Mouse (Mus musculus) liver, embryonic 13.5 days (tissue): ENCODE data around the gene Myo1b. TPM values are rescaled to one million over a fixed set of nuclear protein-coding genes. Genes with fewer than 3 reads are reported as not detected.

Source experiments
- ATAC-seq: fragments of 200-750 bp; cut with Nextera tagmentation; 2 replicates; pipeline ENCODE4 v1.8.0; 2017; ENCODE audit warnings: low read depth, mild to moderate bottlenecking, moderate number of reproducible peaks, moderate library complexity
- DNase-seq: peaks from one replicate; pipeline ENCODE4 v3.0.0; 2022
- H3K27ac ChIP-seq: fragments of 300-500 bp; sonication (generic); 2 replicates; pipeline ENCODE4 v1.5.1; 2015; ENCODE audit warnings: moderate library complexity, mild to moderate bottlenecking, inconsistent platforms
- H3K27me3 ChIP-seq: fragments of 300-500 bp; sonication (generic); 2 replicates; pipeline ENCODE4 v1.6.1; 2015; ENCODE audit warnings: mild to moderate bottlenecking, inconsistent platforms
- H3K36me3 ChIP-seq: fragments of 300-500 bp; sonication (generic); 2 replicates; pipeline ENCODE4 v1.6.1; 2015; ENCODE audit warnings: mild to moderate bottlenecking, inconsistent platforms
- H3K4me1 ChIP-seq: fragments of 300-500 bp; sonication (generic); replicated peaks from 2 replicates; pipeline ENCODE4 v1.6.1; 2015; ENCODE audit warnings: inconsistent platforms
- H3K4me2 ChIP-seq: fragments of 300-500 bp; sonication (generic); 2 replicates; pipeline ENCODE4 v1.6.1; 2015; ENCODE audit warnings: inconsistent platforms, mild to moderate bottlenecking, moderate library complexity
- H3K4me3 ChIP-seq: fragments of 300-500 bp; sonication (generic); replicated peaks from 2 replicates; pipeline ENCODE4 v1.5.1; 2015; ENCODE audit warnings: mild to moderate bottlenecking, inconsistent platforms
- H3K9ac ChIP-seq: fragments of 300-500 bp; sonication (generic); 2 replicates; pipeline ENCODE4 v1.6.1; 2015; ENCODE audit warnings: mild to moderate bottlenecking, inconsistent platforms
- H3K9me3 ChIP-seq: fragments of 300-500 bp; sonication (generic); replicated peaks from 2 replicates; pipeline ENCODE4 v1.6.1; 2016; ENCODE audit warnings: inconsistent platforms
- WGBS: fragments of 180-500 bp; shearing (Covaris S2); methylation state at CpG from one replicate; pipeline ENCODE4 v1.1.7; 2015; ENCODE audit not compliant: insufficient replicate concordance; 5-methylcytosine and 5-hydroxymethylcytosine counted together
- polyA plus RNA-seq: library from polyadenylated mRNA; unstranded; fragments of >200 nt; fragmentation: Nextera tagmentation; extraction: Ambion mirVana; gene quantifications from 2 replicates; pipeline ENCODE4 v1.2.1, GENCODE M21; 2015

Gene Myo1b
- 6.3 and 10.2 TPM in 2 replicates for polyA plus RNA-seq

DNA sequence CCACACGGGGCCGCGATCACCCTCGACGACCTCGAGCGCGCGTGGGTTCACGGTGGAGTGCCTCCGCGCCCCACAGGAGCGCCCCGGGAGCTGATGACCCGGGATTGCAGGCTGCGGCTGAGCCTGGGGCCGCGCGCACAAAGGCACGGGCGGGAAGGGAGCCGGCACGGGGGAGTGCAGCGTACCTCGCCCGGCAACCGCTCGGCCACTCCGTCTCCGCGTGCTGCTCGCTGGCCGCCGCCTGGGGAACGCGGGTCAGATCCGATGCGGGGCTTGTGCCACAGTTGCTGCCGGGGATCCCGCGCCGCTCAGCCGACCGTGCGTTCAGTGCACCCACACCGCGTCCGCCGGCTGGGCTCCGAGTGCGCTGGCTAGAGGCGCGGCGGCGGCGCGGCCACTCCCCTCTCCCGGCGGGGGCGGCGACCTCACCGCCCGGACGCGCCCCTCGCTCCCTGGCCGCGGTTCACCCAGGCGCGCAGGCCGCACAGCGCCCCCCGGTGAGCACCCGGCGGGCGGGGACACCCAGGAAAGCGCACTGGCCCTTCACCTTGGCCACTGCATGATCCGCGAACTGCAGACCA is at the start of gene Myo1b:
Myo1b (minus strand) TSS at position 496 of the 581 bp plus-strand sequence.
- Histone ChIP-seq H3K36me3 (no peaks in the 10 kb centered on the region), H3K4me1 (peaks cover 4% of the 10 kb centered on the region), H3K27me3 (peaks cover 26% of the 10 kb centered on the region), H3K27ac (peak within 1 kb of the TSS; percentile 54), H3K4me3 (peak within 1 kb of the TSS; percentile 62), H3K9ac (peak within 1 kb of the TSS; percentile 69), H3K9me3 (no peaks in the 10 kb centered on the region), H3K4me2 (peak within 1 kb of the TSS; percentile 61)
- DNase-seq (no peak), ATAC-seq (peak; percentile 71)
- WGBS: under 1% methylated on average over 71 of the region's 79 CpGs

DNA sequence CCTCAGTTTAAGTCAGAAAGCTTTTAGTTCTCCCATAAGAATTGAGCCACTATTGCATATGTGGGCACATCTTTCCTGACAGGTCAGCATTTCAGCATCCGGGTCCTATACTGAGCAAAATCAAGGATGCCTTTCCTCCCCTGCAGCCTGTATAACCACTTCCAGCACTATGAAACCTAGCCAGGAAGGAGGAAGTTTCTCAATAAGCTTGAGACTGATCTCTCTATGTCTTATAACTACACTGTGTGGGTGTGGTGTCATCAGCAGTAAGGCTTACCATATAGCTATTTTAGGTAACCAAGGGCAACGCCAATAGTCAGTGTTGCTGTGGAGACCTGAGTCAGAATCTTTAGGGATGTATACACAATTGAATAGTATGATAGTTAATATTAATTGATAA is 48.8 kb upstream of the Myo1b start:
- Histone ChIP-seq H3K9me3 (no peaks in the 10 kb centered on the region), H3K27ac (no peak overlapping the region), H3K4me1 (no peaks in the 10 kb centered on the region), H3K9ac (no peak overlapping the region), H3K27me3 (no peaks in the 10 kb centered on the region), H3K4me2 (no peak overlapping the region), H3K36me3 (no peaks in the 10 kb centered on the region), H3K4me3 (no peak overlapping the region)
- ATAC-seq (no peak), DNase-seq (no peak)
- 69% methylated on average over 2 of the region's 2 CpGs for WGBS

DNA sequence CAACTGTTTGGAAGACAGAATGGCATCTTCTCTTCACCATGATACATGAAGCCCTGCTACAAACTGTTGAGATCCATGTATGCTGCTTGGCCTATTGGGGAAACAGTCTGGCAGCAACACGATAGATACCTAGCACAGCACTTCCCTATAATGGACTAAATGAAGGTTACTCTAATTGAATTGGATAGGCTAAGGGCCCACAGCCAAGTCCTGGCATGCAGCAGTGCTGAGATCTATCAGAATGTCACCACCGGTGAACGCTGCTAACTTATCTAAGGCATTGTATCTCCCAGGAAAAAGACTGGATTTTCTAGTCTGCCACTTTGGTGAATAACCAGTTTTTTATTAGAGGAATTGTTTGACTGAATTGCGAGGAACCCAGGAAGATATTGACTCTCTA is 31.2 kb upstream of the Myo1b start:
- no peaks in the 10 kb centered on the region for H3K27me3 ChIP-seq
- no peaks in the 10 kb centered on the region for H3K36me3 ChIP-seq
- H3K4me2 ChIP-seq: no peak overlapping the region
- H3K9me3 ChIP-seq: no peaks in the 10 kb centered on the region
- no peak overlapping the region for H3K9ac ChIP-seq
- ATAC-seq: no peak
- DNase-seq: no peak
- 68% methylated on average over 4 of the region's 4 CpGs for WGBS
- H3K27ac ChIP-seq: no peak overlapping the region
- no peak overlapping the region for H3K4me3 ChIP-seq
- H3K4me1 ChIP-seq: no peaks in the 10 kb centered on the region

DNA sequence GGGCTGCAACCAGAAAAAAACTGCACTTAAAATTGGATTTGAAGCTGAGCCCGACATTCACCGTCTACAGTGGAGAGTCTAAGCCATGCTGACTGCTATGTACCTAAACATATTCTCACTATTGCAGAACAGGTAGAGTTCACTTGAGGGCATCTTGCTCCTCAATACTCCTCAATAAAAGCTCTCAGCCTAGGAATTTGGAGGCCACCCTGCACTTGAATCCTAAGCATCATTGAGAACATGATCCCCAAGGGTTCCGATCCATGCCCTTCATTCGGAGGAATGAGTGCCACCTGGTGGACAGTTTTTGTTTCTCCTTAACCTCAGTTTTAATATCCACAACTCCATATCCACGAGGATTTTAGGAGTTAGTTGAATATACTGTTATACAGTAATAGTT is 28.9 kb upstream of the Myo1b start:
- Histone ChIP-seq H3K27ac (no peak overlapping the region), H3K4me1 (no peaks in the 10 kb centered on the region), H3K27me3 (no peaks in the 10 kb centered on the region), H3K9me3 (no peaks in the 10 kb centered on the region), H3K4me3 (no peak overlapping the region), H3K9ac (no peak overlapping the region), H3K4me2 (no peak overlapping the region), H3K36me3 (no peaks in the 10 kb centered on the region)
- ATAC-seq (no peak), DNase-seq (no peak)
- WGBS: 38% methylated on average over 5 of the region's 5 CpGs

DNA sequence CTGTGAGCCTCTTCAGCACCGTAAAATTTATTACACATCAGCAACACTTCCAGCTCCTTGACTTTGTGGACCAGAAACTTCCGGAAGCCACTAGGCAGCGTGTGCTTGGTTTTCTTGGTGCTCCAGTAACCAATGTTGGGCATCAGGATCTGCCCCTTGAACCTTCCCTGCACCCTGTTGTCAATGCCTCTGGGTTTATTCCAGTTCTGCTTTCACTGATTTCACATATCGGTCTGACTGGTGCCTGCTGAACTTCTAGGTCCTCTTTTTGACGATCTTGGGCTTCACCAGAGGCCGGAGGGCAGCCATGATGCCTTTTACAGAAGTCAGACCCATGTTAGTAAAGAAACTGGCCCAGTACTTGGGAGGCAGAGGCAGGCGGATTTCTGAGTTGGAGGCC is 22.5 kb upstream of the Myo1b start:
- H3K4me2 ChIP-seq: no peak overlapping the region
- DNase-seq (no peak), ATAC-seq (no peak)
- H3K4me3 ChIP-seq: no peak overlapping the region
- H3K27ac ChIP-seq: no peak overlapping the region
- 69% methylated on average over 7 of the region's 7 CpGs for whole genome bisulfite sequencing
- no peaks in the 10 kb centered on the region for H3K36me3 ChIP-seq
- H3K4me1 ChIP-seq: peaks cover 16% of the 10 kb centered on the region
- H3K9ac ChIP-seq: no peak overlapping the region
- no peaks in the 10 kb centered on the region for H3K27me3 ChIP-seq
- H3K9me3 ChIP-seq: no peaks in the 10 kb centered on the region

DNA sequence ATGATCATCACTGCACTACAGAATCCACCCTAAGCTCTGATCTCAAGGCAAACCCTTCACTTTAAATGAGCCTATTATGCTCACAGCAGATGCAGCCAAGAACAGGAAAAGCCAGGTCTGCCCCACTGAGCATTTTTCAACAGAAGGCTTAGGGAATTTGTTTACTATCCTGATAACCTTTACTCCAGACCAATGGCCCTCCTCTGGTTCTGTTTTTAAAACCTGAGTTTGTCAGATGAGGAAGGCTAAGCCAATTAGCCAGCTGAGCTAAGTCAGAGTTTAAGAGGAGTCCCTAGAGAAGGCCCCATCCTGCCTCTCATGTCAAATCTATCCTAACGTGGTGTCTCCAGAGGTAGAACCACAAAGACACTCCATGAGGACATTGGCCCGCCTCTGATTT is 19.1 kb upstream of the Myo1b start:
- no peak for DNase-seq
- Histone ChIP-seq H3K4me3 (no peak overlapping the region), H3K9ac (no peak overlapping the region), H3K27me3 (no peaks in the 10 kb centered on the region), H3K36me3 (no peaks in the 10 kb centered on the region), H3K9me3 (no peaks in the 10 kb centered on the region), H3K27ac (no peak overlapping the region), H3K4me1 (peaks cover 19% of the 10 kb centered on the region), H3K4me2 (no peak overlapping the region)
- 19% methylated on average over 2 of the region's 2 CpGs for WGBS
- no peak for ATAC-seq

DNA sequence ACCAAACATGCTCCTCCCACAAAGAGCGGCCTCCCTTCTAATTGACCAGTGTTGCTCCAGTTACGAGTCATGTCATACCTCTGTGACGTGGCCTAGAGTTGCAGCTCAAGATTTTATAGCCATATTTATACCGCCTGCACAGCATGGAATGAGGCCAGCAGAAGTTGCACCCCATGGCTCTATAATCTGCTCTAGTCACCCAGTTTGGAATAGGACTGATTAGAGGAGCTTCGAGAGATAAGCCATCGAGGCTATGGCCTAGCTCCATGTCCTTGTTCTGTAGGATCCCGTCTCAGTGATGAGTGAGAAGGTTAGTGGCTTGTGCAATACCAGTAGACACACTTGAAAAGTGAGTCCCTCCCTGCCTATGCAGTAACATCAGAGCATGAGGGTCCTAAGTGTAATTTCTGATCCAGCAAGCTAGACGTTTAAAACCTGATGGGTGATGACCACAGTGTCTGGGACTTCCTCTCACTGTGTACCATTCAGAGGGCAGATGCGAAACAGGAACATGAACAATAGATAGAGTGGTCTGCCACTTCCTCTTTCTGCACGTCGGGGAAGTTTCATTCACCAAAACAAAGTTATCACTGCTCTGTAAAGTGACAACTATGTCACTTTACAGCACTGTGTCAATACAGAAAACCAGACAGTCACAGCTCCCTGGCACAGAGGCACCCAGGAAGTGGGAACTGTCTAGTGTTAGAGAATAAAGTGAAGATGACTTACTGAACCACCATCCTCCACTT is 18.5 kb upstream of the Myo1b start:
- DNase-seq: no peak
- no peak overlapping the region for H3K27ac ChIP-seq

DNA sequence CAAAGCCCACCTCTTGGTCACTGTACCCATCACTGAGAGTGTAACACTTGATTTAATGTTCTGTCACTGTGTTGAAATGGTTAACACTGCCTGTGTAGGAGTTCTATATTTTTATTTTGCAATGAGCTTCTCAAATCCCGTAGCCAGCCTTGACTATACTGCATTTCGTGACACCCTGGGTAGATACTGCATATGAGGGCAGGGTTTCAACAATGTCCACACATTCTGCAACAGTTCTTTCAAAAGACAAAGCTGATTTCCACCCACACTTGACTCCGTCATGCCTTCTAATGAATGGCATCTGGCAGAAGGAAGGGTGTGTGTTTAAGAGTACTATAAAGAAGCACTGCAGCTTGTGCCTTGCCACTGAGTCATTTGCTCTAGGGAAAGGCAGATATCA is 17.0 kb upstream of the Myo1b start:
- Histone ChIP-seq H3K36me3 (no peaks in the 10 kb centered on the region), H3K4me3 (no peak overlapping the region), H3K4me2 (no peak overlapping the region), H3K9ac (no peak overlapping the region), H3K9me3 (no peaks in the 10 kb centered on the region), H3K4me1 (peaks cover 19% of the 10 kb centered on the region), H3K27me3 (no peaks in the 10 kb centered on the region), H3K27ac (no peak overlapping the region)
- DNase-seq (no peak), ATAC-seq (no peak)
- 56% methylated on average over 3 of the region's 3 CpGs for WGBS

More for the DNA sequence above, 18.5 kb upstream of the Myo1b start:
- peaks cover 19% of the 10 kb centered on the region for H3K4me1 ChIP-seq
- peak; percentile 55 for ATAC-seq
- H3K9ac ChIP-seq: no peak overlapping the region
- no peaks in the 10 kb centered on the region for H3K27me3 ChIP-seq
- H3K9me3 ChIP-seq: no peaks in the 10 kb centered on the region
- H3K4me2 ChIP-seq: no peak overlapping the region
- WGBS: 24% methylated on average over 11 of the region's 11 CpGs
- no peaks in the 10 kb centered on the region for H3K36me3 ChIP-seq
- no peak overlapping the region for H3K4me3 ChIP-seq

DNA sequence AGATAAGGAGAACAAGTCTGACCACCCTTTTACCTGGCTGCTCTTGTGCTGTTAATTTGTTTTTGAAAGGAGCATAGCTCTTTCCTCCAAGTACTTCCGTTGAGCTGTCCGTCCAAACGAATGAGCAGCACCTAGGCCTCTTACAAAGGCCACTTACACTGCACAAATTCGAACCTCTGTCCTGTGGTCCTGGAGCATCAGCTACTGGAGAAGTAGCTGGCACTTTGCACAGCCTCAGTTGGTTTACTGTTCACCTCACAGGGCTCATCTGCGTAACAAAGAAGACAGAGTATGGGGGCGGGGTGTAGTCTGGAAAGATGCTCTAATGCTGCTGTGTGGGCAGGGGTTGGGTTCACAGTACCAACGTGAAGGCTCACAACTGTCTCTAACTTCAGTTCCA is 15.7 kb upstream of the Myo1b start:
- Histone ChIP-seq H3K4me3 (no peak overlapping the region), H3K4me1 (peaks cover 19% of the 10 kb centered on the region), H3K9me3 (no peaks in the 10 kb centered on the region), H3K4me2 (no peak overlapping the region), H3K36me3 (no peaks in the 10 kb centered on the region), H3K27me3 (no peaks in the 10 kb centered on the region), H3K27ac (no peak overlapping the region), H3K9ac (no peak overlapping the region)
- WGBS: 45% methylated on average over 7 of the region's 7 CpGs
- ATAC-seq: no peak
- DNase-seq: no peak

DNA sequence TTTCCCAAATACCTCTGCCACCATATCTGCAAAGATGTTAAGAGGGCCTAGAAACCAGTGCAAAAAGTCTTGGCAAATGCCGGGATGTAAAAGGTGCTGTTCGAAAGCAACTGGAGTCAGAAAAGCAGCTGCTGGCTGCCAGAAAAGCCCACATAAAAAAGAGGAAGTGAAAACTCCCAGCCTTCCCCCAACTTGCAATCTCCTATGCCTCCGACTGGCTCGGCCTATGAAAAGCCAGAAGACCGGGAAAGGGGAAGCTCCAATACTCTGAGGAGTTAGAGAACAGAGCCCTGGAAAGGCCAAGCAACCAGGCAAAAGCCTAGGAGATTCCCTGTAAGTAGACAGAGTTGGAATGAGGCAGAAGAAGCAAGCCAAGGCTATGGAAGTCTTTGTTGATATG is 14.7 kb upstream of the Myo1b start:
- DNase-seq (no peak), ATAC-seq (no peak)
- H3K4me2 ChIP-seq: no peak overlapping the region
- H3K36me3 ChIP-seq: no peaks in the 10 kb centered on the region
- WGBS: 14% methylated on average over 5 of the region's 5 CpGs
- no peaks in the 10 kb centered on the region for H3K27me3 ChIP-seq
- H3K27ac ChIP-seq: no peak overlapping the region
- no peaks in the 10 kb centered on the region for H3K9me3 ChIP-seq
- H3K9ac ChIP-seq: no peak overlapping the region
- no peak overlapping the region for H3K4me3 ChIP-seq
- H3K4me1 ChIP-seq: peaks cover 19% of the 10 kb centered on the region

DNA sequence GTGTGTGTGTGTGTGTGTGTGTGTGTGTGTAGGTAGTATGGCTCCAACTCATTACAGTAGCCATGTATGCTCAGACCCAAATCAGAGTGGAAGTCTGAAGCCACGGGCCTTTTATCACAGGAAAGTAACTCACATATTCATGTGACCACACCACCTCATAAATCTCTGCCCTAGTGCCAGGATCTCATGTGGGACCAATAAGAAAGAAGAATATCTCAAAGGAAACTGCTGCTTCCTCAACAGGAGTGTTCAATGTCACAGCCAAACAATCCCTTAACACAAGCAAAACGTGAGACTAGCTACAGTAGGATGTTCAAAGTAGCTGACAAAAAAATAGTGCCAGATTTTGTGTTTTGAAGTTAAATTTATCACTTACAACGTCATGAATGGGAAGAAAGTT is 13.7 kb upstream of the Myo1b start:
- no peaks in the 10 kb centered on the region for H3K9me3 ChIP-seq
- 22% methylated on average over 3 of the region's 3 CpGs for WGBS
- no peak overlapping the region for H3K27ac ChIP-seq
- no peaks in the 10 kb centered on the region for H3K27me3 ChIP-seq
- no peak for DNase-seq
- H3K4me2 ChIP-seq: no peak overlapping the region
- peaks cover 10% of the 10 kb centered on the region for H3K4me1 ChIP-seq
- no peaks in the 10 kb centered on the region for H3K36me3 ChIP-seq
- H3K4me3 ChIP-seq: no peak overlapping the region
- no peak for ATAC-seq
- no peak overlapping the region for H3K9ac ChIP-seq

DNA sequence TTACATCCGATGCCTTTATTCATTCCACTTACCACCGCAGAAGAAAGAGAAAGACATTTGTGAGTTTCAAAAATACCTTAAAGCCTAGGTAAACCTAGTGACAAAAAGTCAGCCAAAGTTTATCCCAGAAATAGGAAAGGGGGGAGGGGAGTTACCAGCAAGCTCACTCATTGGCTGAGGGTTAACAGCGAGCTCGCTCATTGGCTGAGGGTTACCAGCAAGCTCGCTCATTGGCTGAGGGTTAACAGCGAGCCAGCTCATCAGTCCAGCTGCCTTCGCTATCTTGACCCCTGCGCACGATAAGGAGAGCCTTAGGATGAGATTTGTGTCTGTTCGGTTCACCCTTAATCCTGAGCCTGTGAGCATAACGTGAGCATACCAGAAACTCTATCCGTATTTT is 6.9 kb upstream of the Myo1b start:
- 22% methylated on average over 12 of the region's 12 CpGs for WGBS
- ATAC-seq (no peak), DNase-seq (no peak)

More for the DNA sequence above, 6.9 kb upstream of the Myo1b start:
- no peaks in the 10 kb centered on the region for H3K9me3 ChIP-seq
- H3K27me3 ChIP-seq: no peaks in the 10 kb centered on the region
- H3K4me1 ChIP-seq: 0 out of 2 replicates have a peak, but pooled peaks cover 3% of the 10 kb centered on the region
- H3K27ac ChIP-seq: no peak overlapping the region
- H3K4me2 ChIP-seq: no peak overlapping the region
- H3K4me3 ChIP-seq: no peak overlapping the region
- no peaks in the 10 kb centered on the region for H3K36me3 ChIP-seq
- H3K9ac ChIP-seq: no peak overlapping the region
